Mouse (Mus musculus): Measurements from ENCODE around the gene Fndc11.

Gene Fndc11

GRCm38 (mm10) chr2:181266839-181267238 lies 47.0 kb downstream of the Fndc11 start:
- no peak for DNase-seq (ENCODE audit: low spot score in 2 of 2)

DNA sequence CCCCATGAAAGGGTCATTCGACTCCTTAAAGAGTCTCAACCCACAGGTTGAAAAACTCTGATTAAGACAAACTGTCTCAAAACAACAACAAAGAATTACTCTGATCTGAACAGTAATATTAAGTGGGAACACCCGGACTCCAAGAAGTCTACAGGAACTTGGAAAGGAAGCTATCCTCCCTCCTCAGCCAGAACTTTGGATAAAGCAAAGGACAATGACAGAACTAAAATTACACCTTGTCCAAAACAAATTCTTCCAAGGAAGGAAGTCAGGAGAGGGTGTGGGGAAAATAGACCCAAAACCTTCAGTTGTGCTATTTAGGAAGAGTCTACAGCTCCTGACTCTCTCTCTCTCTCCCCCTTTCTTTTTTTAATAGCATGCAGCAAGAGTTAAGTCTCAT lies 52.3 kb downstream of the Fndc11 start:
- DNase-seq (ENCODE audit: low spot score in 2 of 2) = no peak

Data from spleen, postnatal 10 days (tissue).